Mouse (Mus musculus) right cerebral cortex, postnatal 25 days (tissue): ENCODE measurements around the gene Col16a1.

ENCODE experiments used
- DNase-seq: peaks from one replicate; pipeline ENCODE4 v3.0.0; 2022

Gene Col16a1

GRCm38 (mm10) chr4:130047331-130048202 lies at the start of gene Col16a1:
TSS of gene Col16a1 (plus strand) at chr4:130047840.
- DNase-seq: peak; percentile 73

GRCm38 (mm10) chr4:129998124-129998523 lies 49.5 kb upstream of the Col16a1 start:
- peak; percentile 61 for DNase-seq

GRCm38 (mm10) chr4:130001710-130002109 lies 45.9 kb upstream of the Col16a1 start:
- no peak for DNase-seq

GRCm38 (mm10) chr4:130002157-130002556 lies 45.5 kb upstream of the Col16a1 start:
- DNase-seq: peak; percentile 49

- DNase-seq: peak; percentile 49
Measured at GRCm38 (mm10) chr4:130005593-130005992, 42.0 kb upstream of the Col16a1 start.

GRCm38 (mm10) chr4:130006533-130006932 lies 41.1 kb upstream of the Col16a1 start:
- no peak for DNase-seq

- DNase-seq: no peak
Measured at GRCm38 (mm10) chr4:130009043-130009442, 38.6 kb upstream of the Col16a1 start.

GRCm38 (mm10) chr4:130010723-130011122 lies 36.9 kb upstream of the Col16a1 start:
- DNase-seq: no peak

- DNase-seq: no peak
Measured at GRCm38 (mm10) chr4:130012234-130012633, 35.4 kb upstream of the Col16a1 start.

- peak; percentile 81 for DNase-seq
Measured at GRCm38 (mm10) chr4:130013111-130013510, 34.5 kb upstream of the Col16a1 start.

GRCm38 (mm10) chr4:130016010-130016409 lies 31.6 kb upstream of the Col16a1 start:
- DNase-seq: no peak

GRCm38 (mm10) chr4:130017036-130017674 lies 30.5 kb upstream of the Col16a1 start:
- DNase-seq: no peak

- DNase-seq: no peak
Measured at GRCm38 (mm10) chr4:130022952-130023351, 24.7 kb upstream of the Col16a1 start.

GRCm38 (mm10) chr4:130023511-130024231 lies 24.0 kb upstream of the Col16a1 start:
- DNase-seq: peak; percentile 57

GRCm38 (mm10) chr4:130025544-130025943 lies 22.1 kb upstream of the Col16a1 start:
- no peak for DNase-seq

- no peak for DNase-seq
Measured at GRCm38 (mm10) chr4:130031146-130031545, 16.5 kb upstream of the Col16a1 start.

- no peak for DNase-seq
Measured at GRCm38 (mm10) chr4:130033496-130033895, 14.1 kb upstream of the Col16a1 start.

GRCm38 (mm10) chr4:130036112-130036511 lies 11.5 kb upstream of the Col16a1 start:
- peak; percentile 61 for DNase-seq

GRCm38 (mm10) chr4:130036573-130037401 lies 10.9 kb upstream of the Col16a1 start:
- DNase-seq: peak; percentile 73

GRCm38 (mm10) chr4:130039351-130039750 lies 8.3 kb upstream of the Col16a1 start:
- no peak for DNase-seq

GRCm38 (mm10) chr4:130041076-130041475 lies 6.6 kb upstream of the Col16a1 start:
- no peak for DNase-seq

GRCm38 (mm10) chr4:130044211-130044610 lies 3.4 kb upstream of the Col16a1 start:
- DNase-seq: no peak
